Mouse (Mus musculus): ENCODE measurements around the gene Cd3e.

GRCm38 (mm10) chr9:45058304-45058940, 49.0 kb upstream of the Cd3e start:
- no peak for TF ChIP-seq CTCF (IDR thresholded peaks at IDR 0.05; ENCODE audit: insufficient read depth, low read depth, low read length)
- no peak for TF ChIP-seq POLR2A (IDR thresholded peaks at IDR 0.05; ENCODE audit: insufficient read depth, low read depth, low read length)

All from olfactory bulb, adult 2 months (tissue).